Mouse (Mus musculus) testis, postnatal 14 days (tissue): ENCODE measurements around the gene Cpm.
"Not testable (repeated sequence)": the region's sequence is repeated elsewhere in the genome, so short reads cannot be mapped to it uniquely, and the experiment has no call there.

ENCODE experiments used
- DNase-seq: peaks from one replicate; pipeline ENCODE4 v3.0.0; 2021; ENCODE audit warnings: low spot score

Gene Cpm

DNA sequence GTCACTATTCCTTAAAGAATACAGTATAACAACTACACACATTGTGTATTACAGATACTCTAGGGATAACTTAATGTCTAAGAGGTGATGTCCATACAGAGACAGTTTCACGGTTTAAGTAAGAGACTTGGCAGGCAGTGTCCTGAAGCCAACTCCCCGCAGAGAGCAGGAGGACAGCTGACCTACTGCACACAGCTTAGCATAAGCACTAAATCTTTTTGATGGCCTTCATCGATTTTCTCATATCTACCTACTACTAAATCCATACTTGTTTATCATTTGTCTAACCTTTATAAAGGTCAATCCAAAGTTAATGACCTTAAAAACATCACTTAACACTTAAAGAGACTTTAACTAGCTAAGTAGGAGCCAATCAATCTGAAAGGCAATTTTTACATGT is 74.2 kb downstream of the Cpm start:
- DNase-seq, result no peak

DNA sequence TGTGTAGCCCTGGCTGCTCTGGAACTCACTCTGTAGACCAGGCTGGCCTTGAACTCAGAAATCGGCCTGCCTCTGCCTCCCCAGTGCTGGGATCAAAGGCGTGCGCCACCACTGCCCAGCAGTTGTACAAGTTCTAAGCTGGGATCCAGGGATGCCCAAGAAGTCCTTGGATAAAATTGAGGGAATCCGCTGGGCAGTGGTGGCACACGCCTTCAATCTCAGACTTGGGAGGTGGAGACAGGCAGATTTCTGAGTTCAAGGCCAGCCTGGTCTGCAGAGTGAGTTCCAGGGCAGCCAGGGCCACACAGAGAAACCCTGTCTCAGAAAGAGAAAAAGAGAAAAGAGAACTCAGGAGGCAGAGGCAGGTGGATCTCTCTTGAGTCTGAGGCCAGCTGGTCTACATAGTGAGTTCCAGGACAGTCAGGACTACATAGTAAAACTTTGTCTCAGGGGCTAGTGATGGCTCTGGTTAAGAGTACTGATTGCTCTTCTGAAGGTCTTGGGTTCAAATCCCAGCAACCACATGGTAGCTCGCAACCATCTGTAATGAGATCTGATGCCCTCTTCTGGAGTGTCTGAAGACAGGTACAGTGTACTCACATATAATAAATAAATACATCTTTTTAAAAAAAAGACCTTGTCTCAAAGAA is 75.1 kb downstream of the Cpm start:
- not testable (repeated sequence) for DNase-seq

DNA sequence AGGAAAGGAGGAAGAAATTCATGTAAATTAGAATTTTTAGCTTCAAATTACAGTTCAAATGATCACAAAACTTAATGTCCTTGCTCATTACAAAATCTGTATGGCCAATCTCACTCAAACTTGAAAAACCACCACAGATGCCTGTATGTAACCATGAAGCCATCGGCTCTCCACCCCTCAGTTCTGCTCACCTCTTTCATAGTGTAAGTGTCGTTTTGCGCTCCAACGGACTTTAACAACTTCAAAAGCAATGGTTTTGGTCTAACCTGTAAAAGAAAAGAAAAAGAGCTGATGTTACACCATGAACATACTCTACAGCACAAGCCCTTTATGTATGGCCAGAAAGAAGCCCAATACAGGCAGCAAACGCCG is 75.7 kb downstream of the Cpm start:
- DNase-seq, result no peak

DNA sequence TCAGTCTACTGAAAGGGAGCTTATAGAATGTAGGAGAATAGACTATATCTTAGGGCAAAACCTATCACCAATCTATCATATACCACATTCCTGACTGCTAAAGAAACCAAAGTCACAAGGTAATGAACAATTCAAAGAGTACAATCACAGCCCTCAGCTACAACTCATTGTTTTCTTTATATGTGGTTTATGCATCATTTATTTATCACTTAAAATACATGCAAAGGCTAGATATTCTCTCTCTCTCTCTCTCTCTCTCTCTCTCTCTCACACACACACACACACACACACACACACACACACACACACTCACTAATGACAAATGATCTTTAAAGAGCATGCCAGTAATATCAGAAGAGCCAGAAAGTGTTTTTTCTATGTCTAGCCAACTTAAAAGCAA is 76.5 kb downstream of the Cpm start:
- DNase-seq, result no peak

DNA sequence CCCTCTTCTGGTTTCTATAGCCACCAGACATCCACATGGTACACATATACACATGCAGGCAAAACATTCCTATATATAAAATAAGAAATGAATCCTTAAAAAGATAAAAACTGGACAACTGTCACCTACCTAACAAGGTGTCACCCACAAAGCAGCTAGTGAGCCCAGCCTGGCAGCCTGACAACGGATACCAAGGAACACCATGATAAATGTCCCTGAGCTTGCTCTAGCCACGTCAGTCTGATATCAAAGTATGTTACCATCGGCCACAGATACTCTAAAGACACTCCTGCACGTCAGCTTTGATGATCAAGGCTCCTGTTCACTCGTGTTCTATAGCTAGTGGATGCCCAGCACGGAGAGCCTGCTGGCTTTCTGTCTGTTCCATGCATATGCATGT is 77.1 kb downstream of the Cpm start:
- no peak for DNase-seq

DNA sequence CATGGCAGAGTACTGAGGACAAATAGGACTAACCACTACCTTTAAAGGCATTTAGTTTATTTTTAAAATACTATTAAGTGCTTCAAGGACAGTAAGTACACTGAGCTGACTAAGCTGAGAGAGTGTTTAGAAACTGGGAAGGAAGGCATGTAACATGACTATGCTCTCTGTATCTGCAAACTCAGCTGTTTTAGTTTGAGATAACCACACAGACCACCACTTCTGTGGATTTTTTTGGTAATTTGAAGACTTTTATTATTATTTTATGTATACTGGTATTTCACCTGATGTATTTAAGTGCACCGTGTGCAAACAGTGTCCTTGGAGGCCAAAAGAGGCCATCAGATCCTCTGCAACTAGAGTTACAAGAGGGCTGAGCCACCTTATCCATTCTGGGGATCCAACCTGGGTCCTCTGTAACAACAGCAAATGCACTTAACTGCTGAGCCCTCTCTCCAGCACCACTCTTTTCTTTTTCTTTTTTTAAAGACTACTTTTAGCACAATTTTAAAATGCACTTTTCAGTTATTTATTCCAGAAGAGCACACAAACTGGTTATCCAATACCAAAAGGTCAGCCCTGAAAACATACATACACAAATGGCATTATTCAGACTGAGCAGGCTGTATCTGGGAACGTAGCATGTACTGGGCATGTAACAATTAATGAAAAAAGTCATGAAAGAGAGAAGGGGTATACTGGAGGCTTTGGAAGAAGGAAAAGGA is 78.0 kb downstream of the Cpm start:
- DNase-seq, result no peak

DNA sequence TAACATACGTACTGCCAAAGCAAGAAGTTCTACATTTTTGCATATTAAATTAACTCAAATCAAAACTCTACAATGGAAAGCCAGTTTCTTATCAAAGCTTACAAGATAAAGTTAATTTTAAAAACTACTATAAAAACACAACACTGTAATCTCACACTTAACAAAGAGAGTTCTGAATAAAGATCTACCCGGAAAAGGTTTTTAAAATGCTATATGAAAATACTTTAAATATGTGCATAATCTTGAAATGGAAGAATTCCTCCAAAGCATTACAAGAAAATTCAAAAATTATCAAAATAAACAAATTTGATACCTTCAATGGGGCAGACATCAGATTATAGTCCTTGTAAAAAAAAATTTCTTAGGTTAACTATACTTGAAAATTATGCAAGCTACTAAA is 79.1 kb downstream of the Cpm start:
- no peak for DNase-seq

DNA sequence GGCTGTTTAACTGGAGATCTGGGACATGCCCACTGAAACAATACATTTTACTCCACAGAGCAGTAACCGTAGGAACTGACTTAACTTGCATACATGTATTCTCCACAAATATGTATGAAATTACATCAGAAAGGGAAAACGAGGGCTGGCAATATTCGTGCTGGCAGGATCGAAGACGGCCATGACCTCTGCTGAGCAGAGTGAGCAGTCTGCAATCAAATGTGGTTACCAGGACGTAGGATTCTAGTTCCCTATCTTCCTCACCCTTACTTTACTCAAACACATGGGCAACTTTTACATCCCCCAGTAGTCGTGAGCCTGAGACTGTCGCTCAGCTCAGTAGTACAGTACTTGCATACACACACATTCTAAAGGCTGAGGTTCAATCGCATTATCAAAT is 79.6 kb downstream of the Cpm start:
- DNase-seq, result no peak

DNA sequence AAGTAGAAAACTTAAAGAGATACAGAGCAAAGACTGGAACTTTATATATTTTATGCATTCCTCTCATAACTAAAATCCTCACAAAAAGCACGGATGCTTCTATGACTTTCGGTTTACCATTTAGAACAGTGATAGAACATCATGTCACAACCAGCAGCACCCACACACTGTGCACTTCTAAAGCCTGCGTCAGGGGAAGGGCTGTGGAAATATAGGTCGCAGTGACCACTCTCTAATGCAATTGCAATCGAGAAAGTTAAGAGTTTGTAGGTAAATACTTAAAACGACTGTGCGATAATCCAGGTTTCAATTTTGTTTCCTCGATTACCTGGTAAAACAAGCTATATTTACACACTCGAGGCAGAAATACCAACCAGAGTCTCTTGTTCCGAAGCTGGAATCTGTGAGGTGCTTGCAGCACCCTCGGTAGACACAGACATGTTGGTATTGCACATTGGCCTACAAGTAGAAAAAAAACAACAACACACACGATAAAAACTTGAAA is 80.1 kb downstream of the Cpm start:
- no peak for DNase-seq

DNA sequence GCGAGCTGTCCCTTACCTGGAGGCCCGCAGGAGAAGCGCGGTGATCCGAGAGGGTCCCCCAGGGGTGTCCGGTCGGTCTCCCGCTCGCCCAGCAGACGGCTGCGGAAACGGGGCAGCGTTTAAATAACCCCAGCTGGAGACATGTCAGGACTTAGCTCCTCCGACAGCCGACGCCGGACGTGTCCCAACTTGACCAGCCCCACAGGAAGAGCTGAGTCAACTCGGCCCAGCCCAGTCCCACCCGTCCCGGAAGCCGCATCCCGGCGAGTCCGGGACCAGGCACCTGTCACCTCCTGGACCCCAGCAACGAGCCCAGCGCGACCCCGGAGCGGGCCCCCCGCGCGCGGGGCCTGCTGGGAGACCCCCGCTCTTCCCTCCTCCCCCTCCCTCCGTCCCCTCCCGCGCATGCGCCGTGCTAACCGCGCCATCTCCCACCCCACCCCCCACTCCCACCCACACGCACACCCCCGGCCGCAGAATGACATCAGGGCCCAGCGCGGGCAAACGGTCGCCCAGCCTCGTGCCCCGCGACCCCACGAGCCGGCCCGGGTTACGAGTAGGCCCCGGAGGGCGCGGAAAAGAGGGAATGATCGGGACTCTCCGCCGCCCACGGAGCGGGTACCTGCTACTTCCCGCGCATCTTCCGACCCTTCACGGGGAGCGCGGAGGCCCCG is 80.8 kb downstream of the Cpm start:
- DNase-seq, result peak; percentile 83

DNA sequence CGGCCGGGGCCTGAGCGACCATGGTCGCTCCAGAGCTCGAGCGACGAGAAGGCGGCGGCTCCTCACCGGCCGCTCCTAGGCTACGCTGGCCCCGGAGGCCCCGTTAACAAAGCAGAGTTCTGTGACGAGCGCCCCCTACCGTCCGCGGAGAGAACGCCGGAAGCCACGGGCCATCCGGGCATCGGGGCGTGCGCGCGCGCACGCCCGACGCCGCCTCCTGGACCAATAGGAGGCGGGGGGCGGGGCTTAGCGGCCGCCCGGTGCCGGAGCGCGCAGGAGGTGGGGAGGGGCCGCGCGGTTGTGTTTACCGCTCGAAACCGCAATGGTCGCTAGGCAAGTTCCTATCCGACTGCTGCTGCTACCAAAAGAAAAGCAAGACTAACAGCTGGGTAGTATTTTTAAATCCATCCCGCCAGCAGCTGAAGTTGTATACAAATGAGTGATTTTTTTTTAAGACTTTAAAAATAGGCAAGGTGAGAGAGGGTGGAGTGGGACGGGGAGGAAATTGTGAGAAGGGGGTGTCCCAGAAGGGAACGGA is 81.4 kb downstream of the Cpm start, which contains the start of gene Mdm2:
Mdm2 (minus strand) TSS at position 155 of the 538 bp plus-strand sequence.
- peak; percentile 93 for DNase-seq

DNA sequence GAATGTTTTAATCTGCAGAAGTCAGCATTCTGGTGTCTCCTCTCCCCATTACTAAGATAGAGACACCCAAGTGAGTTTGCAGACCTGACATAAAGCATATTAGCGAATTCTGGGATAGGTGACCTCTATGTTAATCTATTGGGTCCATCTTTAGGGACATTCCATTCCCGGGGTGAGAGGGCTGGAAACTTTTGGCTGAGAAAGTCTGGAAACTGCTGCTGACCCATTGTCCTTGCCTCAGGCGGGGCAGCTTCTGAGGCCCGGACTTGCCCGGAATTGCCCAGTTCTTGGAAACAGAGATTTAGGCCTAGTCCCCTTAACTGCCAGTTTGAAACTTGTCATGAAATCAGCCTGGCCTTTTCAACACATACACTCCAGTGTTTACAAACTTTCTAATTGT is 82.1 kb downstream of the Cpm start:
- DNase-seq, result no peak

DNA sequence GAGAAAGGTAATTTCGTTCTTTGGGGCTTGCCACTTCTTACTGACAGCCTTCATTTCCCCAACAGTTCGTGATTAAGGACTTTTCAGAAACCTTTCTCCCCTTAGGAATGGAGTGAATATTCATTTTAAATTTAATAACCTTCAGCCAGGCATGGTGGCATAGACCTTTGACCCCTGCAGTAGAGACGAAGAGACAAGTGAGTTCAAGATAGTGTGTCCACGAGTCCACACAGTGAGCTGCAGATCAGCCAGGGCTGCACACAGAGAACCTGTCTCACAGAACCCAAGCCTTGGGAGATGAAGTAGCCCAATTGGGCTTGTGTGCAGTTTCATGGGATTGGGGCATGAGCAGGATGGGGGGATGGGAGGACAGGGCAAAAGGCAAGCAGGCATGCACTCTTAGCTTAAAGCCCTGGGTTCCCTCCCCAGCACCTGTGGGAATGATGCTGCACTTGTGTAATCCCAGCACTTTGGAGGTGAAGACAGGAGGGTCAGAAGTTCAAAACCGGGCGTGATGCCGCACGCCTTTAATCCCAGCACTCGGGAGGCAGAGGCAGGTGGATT is 83.0 kb downstream of the Cpm start:
- no peak for DNase-seq

DNA sequence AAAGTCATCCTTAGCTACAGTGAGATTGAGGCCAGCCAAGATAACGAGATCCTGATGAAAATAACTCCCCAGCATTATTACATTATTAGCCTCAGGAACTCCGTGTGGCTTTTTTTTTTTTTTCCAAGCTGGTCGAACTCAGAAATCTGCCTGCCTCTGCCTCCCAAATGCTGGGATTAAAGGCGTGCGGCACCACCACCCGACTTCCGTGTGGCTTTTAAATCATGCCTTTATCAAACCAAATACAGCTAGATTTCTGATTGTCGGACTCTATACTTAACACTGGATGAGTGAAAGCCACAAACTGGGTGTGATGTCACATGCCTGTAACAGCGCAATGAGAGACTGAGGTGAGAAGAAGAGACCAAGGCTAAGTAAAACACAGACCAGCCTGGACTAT is 83.6 kb downstream of the Cpm start:
- no peak for DNase-seq

DNA sequence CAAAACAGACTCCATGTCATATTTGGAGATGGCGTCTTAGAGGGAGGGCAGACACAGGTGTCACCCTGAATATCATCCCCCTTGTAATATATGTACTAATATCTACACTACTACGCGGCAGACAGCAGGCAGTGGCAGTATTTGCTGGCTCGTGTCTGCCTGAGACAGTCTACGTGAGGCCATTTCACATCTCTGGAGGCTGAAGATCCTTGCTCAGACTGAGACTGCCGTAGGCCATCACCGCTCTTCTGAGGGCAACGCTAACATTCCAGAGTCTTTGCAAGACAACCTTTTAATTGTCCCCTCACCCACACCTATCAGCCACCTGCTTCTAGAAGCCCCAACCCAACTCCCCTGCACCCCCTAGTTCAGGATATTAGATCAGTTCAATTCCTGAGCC is 84.2 kb downstream of the Cpm start:
- DNase-seq, result no peak

DNA sequence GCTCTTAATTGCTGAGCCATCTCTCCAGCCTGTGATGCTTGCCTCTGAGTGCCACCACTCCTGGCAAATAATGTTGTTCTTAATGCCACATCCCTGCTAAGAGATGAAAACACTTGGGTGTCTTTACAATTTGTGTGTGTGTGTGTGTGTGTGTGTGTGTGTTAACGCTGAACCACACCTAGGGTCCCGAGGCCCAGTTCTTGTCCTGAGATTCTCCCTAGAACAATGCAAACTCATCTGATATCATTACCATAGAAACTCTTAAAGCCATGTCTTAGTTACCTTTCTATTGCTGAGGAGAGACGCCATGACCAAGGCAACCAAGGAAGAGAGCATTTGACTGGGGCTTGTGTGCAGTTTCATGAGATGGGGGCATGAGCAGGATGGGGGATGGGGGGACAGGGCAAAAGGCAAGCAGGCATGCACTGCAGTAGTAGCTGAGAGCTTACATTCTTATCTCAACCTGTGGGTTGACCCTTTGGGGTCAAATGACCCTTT is 84.8 kb downstream of the Cpm start:
- no peak for DNase-seq

DNA sequence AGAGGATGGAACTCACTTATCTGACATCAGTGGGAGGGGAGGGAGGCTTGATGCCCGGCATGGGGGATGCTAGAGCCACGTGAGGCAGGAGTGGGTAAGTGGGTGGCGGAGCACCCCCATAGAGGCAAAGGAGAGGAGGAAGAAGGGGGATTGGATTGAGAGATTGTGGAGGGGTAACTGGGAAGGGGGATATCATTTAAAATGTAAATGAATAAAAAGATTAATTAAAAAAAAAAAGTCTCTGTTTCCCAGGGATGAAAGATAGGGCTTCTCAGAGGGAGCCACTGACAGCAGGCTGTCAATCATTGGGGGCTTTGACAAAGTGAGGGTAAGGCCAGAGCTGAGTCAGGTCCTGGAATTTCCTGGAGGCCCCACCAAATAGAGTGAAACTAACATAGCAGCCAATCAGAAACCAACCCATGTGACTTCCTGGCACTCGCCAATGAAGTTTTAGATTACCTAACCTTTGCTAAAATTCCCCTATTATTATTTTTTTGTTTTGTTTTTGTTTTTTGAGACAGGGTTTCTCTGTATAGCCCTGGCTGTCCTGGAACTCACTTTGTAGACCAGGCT is 85.7 kb downstream of the Cpm start:
- DNase-seq, result no peak

DNA sequence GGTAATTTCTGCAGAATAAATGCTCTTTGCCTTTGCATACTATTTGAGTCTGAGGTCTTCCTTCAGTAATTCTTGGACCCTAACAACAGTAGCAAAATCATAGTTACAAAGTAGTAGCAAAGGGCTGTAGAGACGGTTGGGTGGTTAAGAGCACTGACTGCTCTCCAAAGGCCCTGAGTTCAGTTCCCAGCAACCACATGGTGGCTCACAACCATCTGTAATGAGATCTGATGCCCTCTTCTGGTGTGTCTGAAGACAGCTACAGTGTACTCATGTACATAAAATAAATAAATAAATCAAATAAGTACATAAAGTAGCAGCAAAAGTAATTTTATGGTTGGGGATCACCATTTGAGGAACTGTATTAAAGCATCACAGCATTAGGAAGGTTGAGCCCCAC is 86.4 kb downstream of the Cpm start:
- not testable (repeated sequence) for DNase-seq

DNA sequence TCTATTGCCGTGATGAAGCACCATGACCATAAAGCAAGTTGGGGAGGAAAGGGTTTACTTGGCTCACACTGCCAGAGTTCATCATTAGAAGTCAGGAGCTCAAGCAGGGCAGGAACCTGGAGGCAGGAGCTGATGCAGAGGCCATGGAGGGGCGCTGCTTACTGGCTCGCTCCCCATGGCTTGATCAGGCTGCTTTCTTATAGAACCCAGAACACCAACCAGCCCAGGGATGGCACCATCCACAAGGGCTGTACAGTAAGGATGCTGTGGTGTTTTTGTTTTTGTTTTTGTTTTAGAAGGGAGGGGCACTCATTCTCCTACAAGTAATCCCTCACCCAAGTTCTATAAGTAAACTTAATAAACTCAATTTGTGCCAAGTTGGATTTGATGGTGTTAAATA is 87.4 kb downstream of the Cpm start:
- no peak for DNase-seq

DNA sequence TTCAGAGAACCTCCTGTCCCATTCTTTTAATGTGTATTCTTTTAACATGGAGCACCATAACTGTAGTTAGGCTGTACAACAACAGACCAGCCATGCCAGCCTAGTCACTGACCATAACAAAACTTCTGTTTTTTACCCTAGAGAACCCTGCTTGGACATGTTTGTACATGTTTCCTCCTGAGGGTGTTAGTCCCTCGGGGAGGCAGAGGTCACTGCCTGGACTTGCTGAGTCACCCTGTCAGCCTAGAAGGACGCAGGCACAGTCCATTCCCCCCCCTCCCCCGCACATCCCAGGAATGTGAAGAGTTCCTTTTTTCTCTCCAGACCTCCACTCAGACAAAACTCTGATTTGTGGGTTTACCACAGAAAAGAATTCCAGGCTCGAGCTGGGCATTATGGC is 88.3 kb downstream of the Cpm start:
- no peak for DNase-seq

DNA sequence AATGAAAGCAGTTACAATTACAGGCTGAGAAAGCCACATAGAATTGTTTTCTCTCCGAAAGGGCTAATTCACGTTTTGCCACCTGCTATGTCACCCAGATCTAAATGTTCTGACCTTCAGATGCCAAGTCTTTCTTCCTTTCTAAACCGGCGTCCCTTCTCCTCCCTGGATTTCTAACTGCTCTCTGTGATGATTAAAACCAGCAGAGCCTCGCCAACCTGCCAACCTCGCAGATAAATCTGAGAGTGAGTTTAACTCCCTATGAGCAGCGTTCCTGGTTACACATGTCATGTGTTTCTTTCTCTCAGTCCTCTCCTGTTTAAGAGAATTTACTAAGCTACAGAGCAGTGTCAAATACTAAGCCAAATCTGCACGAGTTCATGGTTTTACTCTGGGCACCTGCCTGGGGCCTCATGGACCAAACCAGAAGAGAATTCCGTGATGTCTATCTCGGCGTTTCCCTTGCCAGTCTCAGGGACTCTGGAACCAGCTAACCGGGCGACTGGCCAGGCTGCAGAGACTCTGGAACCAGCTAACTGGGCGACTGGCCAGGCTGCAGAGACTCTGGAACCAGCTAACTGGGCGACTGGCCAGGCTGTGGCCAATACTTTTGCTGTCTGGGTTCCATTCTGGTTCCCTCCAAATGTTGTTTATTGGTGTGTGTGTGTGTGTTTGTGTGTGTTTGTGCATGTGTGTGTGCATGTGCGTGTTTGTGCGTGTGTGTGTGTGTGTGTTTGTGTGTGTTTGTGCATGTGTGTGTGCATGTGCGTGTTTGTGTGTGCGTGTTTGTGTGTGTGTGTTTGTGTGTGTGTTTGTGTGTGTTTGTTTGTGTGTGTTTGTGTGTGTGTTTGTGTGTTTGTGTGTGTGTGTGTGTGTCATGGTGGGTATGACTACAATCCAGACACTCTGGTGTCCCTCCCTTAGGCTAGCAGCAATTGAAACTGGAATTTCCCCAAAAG is 89.1 kb downstream of the Cpm start:
- DNase-seq, result no peak
